Mouse (Mus musculus) T-helper 1 cell (primary cell): ENCODE data around the gene Plekha7.

Experiments used
- in situ Hi-C: fragments of 300-600 bp; cut with MboI, MseI; formaldehyde crosslinking; loops from one replicate; pipeline ENCODE4 v1.15.1; 2025; ENCODE audit warnings: high pct_unique_total_duplicates

Gene Plekha7

GRCm38 (mm10) chr7:116252470-116252869 lies 55.7 kb downstream of the Plekha7 start:
- in situ Hi-C loops: loop anchor here (5.0 kb wide), 1 partner anchor 350 kb away; no protein-coding TSS in a partner anchor

GRCm38 (mm10) chr7:116251516-116251915 lies 56.7 kb downstream of the Plekha7 start:
- in situ Hi-C loops: loop anchor here (5.0 kb wide), 1 partner anchor 351 kb away; no protein-coding TSS in a partner anchor

- in situ Hi-C loops: no loop called here
These were observed 59.6 kb downstream of the Plekha7 start for GRCm38 (mm10) chr7:116248536-116248935.

GRCm38 (mm10) chr7:116247377-116247729 lies 60.8 kb downstream of the Plekha7 start:
- in situ Hi-C loops: no loop called here

DNA sequence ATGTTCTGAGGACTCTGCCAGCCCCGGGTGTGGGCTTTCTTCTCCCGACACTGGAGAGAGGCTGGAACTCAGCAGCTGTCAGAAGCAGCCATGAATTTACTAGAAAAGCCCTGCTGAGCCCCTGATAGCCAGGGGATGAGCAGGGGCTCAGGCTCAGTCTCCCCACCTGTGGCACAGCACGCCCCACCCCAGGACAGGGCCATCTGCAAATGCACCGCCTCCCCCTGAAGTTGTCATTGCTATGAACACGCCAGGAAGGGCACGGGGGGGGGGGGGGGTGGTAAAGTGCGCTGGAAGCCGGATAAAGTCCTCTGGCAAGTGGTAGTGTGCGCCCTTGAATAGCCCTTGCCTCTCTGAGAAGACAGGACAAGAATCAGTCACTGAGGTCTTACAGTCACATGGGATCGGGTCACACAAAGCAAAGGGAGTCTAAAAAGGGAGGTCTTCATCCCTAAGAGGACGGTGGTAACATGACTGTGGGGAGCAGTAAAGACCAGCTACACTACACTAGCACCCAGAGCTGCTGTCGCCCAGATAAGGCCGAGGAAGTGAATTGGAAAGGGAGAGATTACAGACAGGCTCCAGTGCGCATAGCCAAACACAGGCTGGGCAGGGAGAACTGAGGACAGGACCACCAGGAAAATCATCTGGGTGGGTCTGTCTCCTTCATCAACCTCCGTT lies 61.3 kb downstream of the Plekha7 start:
- in situ Hi-C loops: no loop called here

DNA sequence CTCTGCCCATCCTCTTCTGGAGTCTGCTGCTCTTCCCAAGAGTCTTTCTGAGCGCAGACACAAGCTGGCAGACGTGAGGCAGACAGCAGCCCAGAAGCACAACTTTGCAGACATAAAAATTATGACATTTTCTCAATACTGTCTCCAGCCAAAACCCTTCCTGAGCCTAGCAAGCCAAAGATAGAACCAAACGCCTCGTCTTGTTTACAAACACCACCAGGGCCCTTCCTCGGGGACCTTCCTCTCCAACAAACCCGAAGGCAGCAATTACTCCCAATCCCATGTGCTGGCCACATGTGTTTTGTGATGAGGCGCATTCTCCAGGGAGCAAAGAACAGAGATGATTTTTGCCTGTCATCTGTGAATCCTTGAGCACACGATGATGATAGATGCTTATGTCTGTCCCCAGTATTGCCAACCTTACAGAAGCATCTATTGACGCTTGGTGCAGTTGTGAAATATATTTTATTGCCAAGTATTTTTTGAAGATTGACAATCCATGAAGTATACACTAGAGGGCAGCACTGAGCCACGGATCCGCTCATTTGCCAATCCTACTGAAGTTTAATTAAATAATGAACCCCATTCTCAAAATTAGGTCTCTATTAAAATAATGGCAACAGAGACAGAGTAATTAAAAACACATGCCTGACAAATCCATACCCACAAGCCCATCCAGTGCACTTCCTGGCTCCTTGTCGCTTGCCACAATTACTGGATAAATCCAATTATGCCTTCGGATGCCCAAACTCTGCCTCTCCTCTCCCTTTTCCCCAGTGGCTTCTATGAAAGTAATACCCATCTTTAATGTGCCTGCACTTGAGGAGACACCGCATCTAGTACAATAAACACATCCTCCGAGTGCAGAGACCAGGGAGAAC lies 62.1 kb downstream of the Plekha7 start:
- in situ Hi-C loops: no loop called here

- in situ Hi-C loops: no loop called here
These were observed 63.6 kb downstream of the Plekha7 start for GRCm38 (mm10) chr7:116244302-116245165.

- in situ Hi-C loops: no loop called here
These were observed 65.4 kb downstream of the Plekha7 start for GRCm38 (mm10) chr7:116242810-116243209.

DNA sequence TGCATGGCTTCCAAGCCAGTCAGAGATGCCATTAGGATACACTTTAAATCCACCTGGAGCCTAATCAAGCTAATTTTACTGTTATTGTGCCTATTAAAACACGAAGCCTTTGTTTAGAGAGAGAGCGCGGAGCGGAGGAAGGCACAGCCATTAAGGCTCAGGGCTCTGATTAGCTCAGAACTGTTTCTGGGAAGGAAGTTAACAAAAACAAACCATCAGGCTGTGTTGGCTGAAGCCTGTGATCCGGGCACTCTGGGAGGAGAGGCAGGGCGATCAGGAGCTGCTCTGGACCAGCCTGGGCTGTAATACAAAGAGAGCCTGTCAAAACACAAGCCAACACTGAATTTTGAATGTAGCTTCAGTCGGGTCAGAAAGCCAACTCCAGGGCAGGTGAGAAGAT lies 66.6 kb downstream of the Plekha7 start:
- in situ Hi-C loops: no loop called here

DNA sequence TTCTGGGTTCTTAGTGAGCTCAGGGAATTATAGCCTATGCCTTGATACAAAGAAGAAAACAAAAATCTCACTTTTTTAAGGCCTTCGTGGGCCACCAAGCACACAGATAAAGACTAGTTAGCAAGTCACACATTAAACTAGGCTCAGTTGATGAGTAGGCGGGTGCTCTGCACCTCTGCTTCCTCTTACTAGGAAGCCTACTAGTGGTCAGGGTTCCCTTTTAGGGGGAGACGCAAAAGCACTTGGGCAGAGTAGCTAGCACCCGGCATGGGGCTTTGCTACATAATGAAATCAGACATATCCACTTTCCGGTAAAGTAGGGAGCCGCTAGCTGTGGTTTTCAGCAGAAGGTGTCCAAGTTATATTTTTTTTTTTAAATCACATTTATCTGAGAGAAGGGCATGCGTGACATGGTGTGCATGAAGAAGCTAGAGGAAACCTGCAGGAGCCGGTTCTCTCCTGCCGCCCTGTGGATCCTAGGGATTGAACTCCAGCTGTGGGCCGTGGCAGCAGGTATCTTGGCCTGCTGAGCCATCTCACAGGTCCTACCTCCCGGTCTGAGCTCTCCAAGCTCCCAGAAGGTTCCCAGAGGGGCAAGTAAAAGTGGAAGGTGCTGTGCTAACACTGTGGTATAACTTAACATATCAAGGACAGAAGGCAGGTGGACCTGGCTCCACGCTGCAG lies 67.2 kb downstream of the Plekha7 start:
- in situ Hi-C loops: no loop called here

GRCm38 (mm10) chr7:116240353-116240752 lies 67.8 kb downstream of the Plekha7 start:
- in situ Hi-C loops: no loop called here

GRCm38 (mm10) chr7:116238320-116238719 lies 69.9 kb downstream of the Plekha7 start:
- in situ Hi-C loops: no loop called here

- in situ Hi-C loops: no loop called here
These were observed 70.8 kb downstream of the Plekha7 start for GRCm38 (mm10) chr7:116237157-116237981.

DNA sequence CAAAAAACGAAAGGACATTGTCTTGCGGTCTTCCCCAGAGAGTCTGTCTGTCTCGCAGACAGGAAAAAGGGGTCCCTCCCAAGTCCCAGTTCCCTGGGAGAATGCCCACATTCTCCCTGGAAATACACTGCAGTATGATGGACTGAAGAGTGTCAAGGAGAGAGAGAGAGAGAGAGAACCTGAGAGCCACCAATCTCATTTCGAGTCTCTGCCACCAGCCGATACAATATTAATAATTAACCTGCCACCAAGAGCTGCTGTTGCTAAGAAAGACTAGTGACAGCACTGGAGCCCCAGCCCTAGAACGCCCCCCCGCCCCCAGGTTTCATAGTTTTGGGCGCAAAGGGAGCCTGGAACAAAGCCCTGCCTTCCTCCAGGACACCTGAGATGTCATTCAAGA lies 71.6 kb downstream of the Plekha7 start:
- in situ Hi-C loops: no loop called here

GRCm38 (mm10) chr7:116234287-116234806 lies 73.8 kb downstream of the Plekha7 start:
- in situ Hi-C loops: no loop called here

DNA sequence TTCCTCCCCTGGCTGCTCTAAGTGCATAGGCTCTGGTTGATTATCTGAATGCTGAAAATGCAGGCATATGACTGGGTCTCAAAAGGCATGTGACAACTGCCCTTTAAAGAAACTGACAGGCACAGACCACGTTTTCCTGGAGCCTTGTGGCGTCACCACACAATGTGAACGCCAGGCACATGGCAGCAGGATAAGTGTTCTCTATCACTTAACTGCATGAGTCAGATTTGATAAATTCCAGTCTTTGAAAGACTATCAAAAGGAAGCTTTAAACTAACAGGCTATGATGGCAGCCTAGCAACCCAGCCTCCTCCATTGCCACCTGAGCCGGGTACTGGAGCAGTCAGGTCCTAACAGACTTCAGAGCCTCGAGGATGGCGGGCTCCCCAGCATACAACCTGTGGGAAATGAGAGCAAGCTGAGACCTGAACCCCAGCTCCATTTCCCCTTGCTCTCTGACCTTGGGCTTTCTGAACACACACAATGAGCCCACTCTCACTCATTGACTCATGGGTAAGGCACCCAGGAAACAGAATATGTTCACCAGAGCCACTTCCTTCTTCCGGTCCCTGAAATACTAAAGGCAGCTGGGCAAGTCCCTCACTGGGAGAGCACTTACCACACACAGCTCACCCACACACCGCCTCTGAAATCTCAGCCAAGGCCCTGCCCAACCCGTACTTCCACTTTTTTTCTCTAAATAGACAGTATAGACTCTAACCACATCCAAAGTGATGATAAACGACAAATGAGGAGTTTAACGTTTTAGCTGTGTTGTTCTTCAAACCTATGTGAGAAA lies 77.2 kb downstream of the Plekha7 start:
- in situ Hi-C loops: no loop called here

DNA sequence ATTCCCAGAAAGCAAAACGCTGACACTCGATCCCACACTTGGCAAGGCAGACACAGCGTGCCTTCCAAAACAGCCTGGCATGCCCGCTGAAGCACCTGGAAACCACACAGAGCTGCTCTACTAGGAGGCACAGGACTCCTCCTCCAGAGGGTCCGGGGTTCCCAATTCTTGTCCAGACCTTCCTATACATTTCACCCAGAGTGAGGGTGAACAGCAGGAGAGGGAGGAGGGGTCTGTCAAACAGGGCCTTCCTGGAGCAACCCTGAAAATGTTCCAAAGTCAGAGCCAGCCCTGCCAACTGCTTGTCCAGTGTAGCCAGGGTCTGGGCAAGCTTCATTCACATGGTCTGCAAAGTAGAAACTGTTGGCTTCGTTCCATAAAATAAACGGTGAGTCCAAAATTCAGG lies 81.3 kb downstream of the Plekha7 start:
- in situ Hi-C loops: no loop called here

GRCm38 (mm10) chr7:116226316-116226715 lies 81.9 kb downstream of the Plekha7 start:
- in situ Hi-C loops: no loop called here

DNA sequence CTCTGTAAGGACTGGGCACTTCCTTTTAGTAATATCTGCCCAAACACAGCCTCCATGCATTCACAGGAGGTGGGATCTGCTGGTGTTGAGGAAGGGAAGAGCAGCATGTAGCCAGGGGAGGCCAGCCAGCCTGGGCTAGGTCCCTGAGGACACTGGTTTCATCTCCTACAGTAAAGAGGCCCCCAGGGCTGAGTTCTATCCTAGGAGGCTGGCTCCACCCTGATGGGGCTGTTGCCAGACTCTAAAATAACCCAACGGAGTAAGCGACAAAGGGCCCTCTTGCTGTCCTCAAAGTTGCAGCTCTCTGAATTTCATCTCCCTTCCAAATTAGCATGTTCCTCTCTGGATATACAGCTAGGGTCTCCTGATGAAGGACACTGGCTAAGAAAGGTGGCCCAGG lies 83.6 kb downstream of the Plekha7 start:
- in situ Hi-C loops: no loop called here
